Mouse (Mus musculus) MEL (cell line): ENCODE data around the gene Arap1. TPM values are rescaled to one million over a fixed set of nuclear protein-coding genes. Genes with fewer than 3 reads are reported as not detected.
A peak's percentile ranks its signal among the peaks of the same experiment; 100 is the strongest.

ENCODE experiments used
- DNase-seq: peaks from one replicate; pipeline ENCODE4 v3.0.0; 2011; ENCODE audit warnings: low read depth, low spot score
- H3K27ac ChIP-seq: 2 replicates; pipeline ENCODE4 v1.5.1; 2012; ENCODE audit warnings: low read depth, mild to moderate bottlenecking, control low read depth, low read length, moderate library complexity; ENCODE audit not compliant: control insufficient read depth
- H3K27me3 ChIP-seq, 2 experiments: fragments of 150-350 bp in 1 of 2; sonication (generic) in 1 of 2; 2 replicates each; pipeline ENCODE4 v1.6.1; 2012; ENCODE audit warnings: low read length in 2 of 2, mild to moderate bottlenecking in 2 of 2, improper control_type of control experiment in 1 of 2, moderate library complexity in 1 of 2; ENCODE audit not compliant: insufficient read depth in 2 of 2, control insufficient read depth in 1 of 2
- H3K36me3 ChIP-seq, 2 experiments: 2 replicates each; pipeline ENCODE4 v1.6.1; 2012 to 2014; ENCODE audit warnings: low read length in 2 of 2, improper control_type of control experiment in 1 of 2, inconsistent platforms in 1 of 2, mild to moderate bottlenecking in 1 of 2; ENCODE audit not compliant: insufficient read depth in 2 of 2, control insufficient read depth in 1 of 2
- H3K4me1 ChIP-seq, 2 experiments: fragments of 150-350 bp in 1 of 2; sonication (generic) in 1 of 2; 2 replicates each; pipeline ENCODE4 v1.6.1; 2012; ENCODE audit warnings: low read length in 2 of 2, improper control_type of control experiment in 1 of 2, mild to moderate bottlenecking in 1 of 2; ENCODE audit not compliant: insufficient read depth in 2 of 2, control insufficient read depth in 1 of 2
- H3K4me3 ChIP-seq, 2 experiments: fragments of 150-350 bp in 1 of 2; sonication (generic) in 1 of 2; 2 replicates each; pipeline ENCODE4 v1.5.1; 2012; ENCODE audit warnings: low read depth in 2 of 2, low read length in 2 of 2, mild to moderate bottlenecking in 2 of 2, moderate library complexity in 2 of 2, control low read depth in 1 of 2, improper control_type of control experiment in 1 of 2; ENCODE audit not compliant: control insufficient read depth in 1 of 2, insufficient read depth in 1 of 2
- H3K79me2 ChIP-seq: 2 replicates; pipeline ENCODE4 v1.6.1; 2012; ENCODE audit warnings: mild to moderate bottlenecking, low read length, moderate library complexity; ENCODE audit not compliant: control insufficient read depth, poor library complexity, insufficient read depth
- H3K9ac ChIP-seq: 2 replicates; pipeline ENCODE4 v1.6.1; 2012; ENCODE audit warnings: low read depth, mild to moderate bottlenecking, control low read depth, low read length, moderate library complexity; ENCODE audit not compliant: control insufficient read depth, poor library complexity, severe bottlenecking
- H3K9me3 ChIP-seq: fragments of 150-350 bp; sonication (generic); replicated peaks from 2 replicates; pipeline ENCODE4 v1.6.1; 2012; ENCODE audit warnings: mild to moderate bottlenecking, low read length, improper control_type of control experiment, moderate library complexity; ENCODE audit not compliant: insufficient read depth
- BHLHE40 ChIP-seq: IDR thresholded peaks from 2 replicates; pipeline ENCODE4 v1.6.1; 2012; ENCODE audit warnings: low read depth, mild to moderate bottlenecking, inconsistent platforms, low read length, improper control_type of control experiment, borderline replicate concordance
- CTCF ChIP-seq, 3 experiments: IDR thresholded peaks in 2 of 3; conservative IDR thresholded peaks in 1 of 3; 2 replicates each; pipeline ENCODE4 v1.5.1; 2011 to 2012; ENCODE audit warnings: low read length in 3 of 3, low read depth in 2 of 3, mild to moderate bottlenecking in 2 of 3, improper control_type of control experiment in 1 of 3, inconsistent platforms in 1 of 3, mixed read lengths in 1 of 3, moderate library complexity in 1 of 3; ENCODE audit not compliant: control insufficient read depth in 1 of 3, insufficient read depth in 1 of 3, poor library complexity in 1 of 3, severe bottlenecking in 1 of 3
- EP300 ChIP-seq, 2 experiments: IDR thresholded peaks; 2 replicates each; pipeline ENCODE4 v1.6.1; 2011; ENCODE audit warnings: improper control_type of control experiment in 2 of 2, low read length in 2 of 2, low read depth in 1 of 2, mild to moderate bottlenecking in 1 of 2
- ETS1 ChIP-seq: IDR thresholded peaks from 2 replicates; pipeline ENCODE4 v1.6.1; 2012; ENCODE audit warnings: low read depth, mild to moderate bottlenecking, inconsistent platforms, low read length, improper control_type of control experiment, moderate library complexity
- GATA1 ChIP-seq: IDR thresholded peaks from 2 replicates; pipeline ENCODE4 v1.6.1; 2011; ENCODE audit warnings: low read depth, low read length, improper control_type of control experiment
- JUND ChIP-seq: IDR thresholded peaks from 2 replicates; pipeline ENCODE4 v1.6.1; 2011; ENCODE audit warnings: low read depth, mild to moderate bottlenecking, improper control_type of control experiment, low read length
- KAT2A ChIP-seq: conservative IDR thresholded peaks from 2 replicates; pipeline ENCODE4 v1.6.1; 2012; ENCODE audit warnings: low read depth, low read length, improper control_type of control experiment, inconsistent platforms
- MAX ChIP-seq: IDR thresholded peaks from 2 replicates; pipeline ENCODE4 v1.6.1; 2011; ENCODE audit warnings: low read length, improper control_type of control experiment
- MAZ ChIP-seq: IDR thresholded peaks from 2 replicates; pipeline ENCODE4 v1.6.1; 2012; ENCODE audit warnings: low read depth, mild to moderate bottlenecking, inconsistent platforms, low read length, improper control_type of control experiment
- MYB ChIP-seq: IDR thresholded peaks from 2 replicates; pipeline ENCODE4 v1.6.1; 2011; ENCODE audit warnings: mild to moderate bottlenecking, low read depth, low read length, improper control_type of control experiment
- MYC ChIP-seq: IDR thresholded peaks from 2 replicates; pipeline ENCODE4 v1.6.1; 2011; ENCODE audit warnings: low read depth, mild to moderate bottlenecking, low read length, improper control_type of control experiment, moderate library complexity
- NELFE ChIP-seq: IDR thresholded peaks from 2 replicates; pipeline ENCODE4 v1.6.1; 2011; ENCODE audit warnings: low read depth, low read length, improper control_type of control experiment
- NRF1 ChIP-seq: IDR thresholded peaks from 2 replicates; pipeline ENCODE4 v1.6.1; 2014; ENCODE audit warnings: low read depth, mild to moderate bottlenecking, inconsistent platforms, low read length, improper control_type of control experiment, moderate library complexity; ENCODE audit not compliant: poor library complexity, insufficient read depth, severe bottlenecking
- POLR2AphosphoS5 ChIP-seq: IDR thresholded peaks from 2 replicates; pipeline ENCODE4 v1.6.1; 2012; ENCODE audit warnings: low read depth, borderline replicate concordance, mild to moderate bottlenecking, inconsistent platforms, low read length, moderate library complexity, mixed read lengths
- RAD21 ChIP-seq: IDR thresholded peaks from 2 replicates; pipeline ENCODE4 v1.6.1; 2011; ENCODE audit warnings: mild to moderate bottlenecking, low read depth, low read length, improper control_type of control experiment
- RCOR1 ChIP-seq: IDR thresholded peaks from 2 replicates; pipeline ENCODE4 v1.6.1; 2012; ENCODE audit warnings: low read depth, mild to moderate bottlenecking, inconsistent platforms, low read length, improper control_type of control experiment
- SIN3A ChIP-seq: IDR thresholded peaks from 2 replicates; pipeline ENCODE4 v1.6.1; 2012; ENCODE audit warnings: low read length, improper control_type of control experiment, inconsistent platforms
- SMC3 ChIP-seq: IDR thresholded peaks from 2 replicates; pipeline ENCODE4 v1.6.1; 2011; ENCODE audit warnings: low read depth, low read length, improper control_type of control experiment
- TCF12 ChIP-seq: IDR thresholded peaks from 2 replicates; pipeline ENCODE4 v1.6.1; 2014; ENCODE audit warnings: low read depth, mild to moderate bottlenecking, inconsistent platforms, low read length, improper control_type of control experiment, moderate library complexity
- USF1 ChIP-seq: IDR thresholded peaks from 2 replicates; pipeline ENCODE4 v1.6.1; 2014; ENCODE audit warnings: low read depth, mild to moderate bottlenecking, inconsistent platforms, low read length, improper control_type of control experiment, moderate library complexity
- USF2 ChIP-seq, 2 experiments: IDR thresholded peaks; 2 replicates each; pipeline ENCODE4 v1.6.1; 2011 to 2012; ENCODE audit warnings: improper control_type of control experiment in 2 of 2, low read length in 2 of 2, borderline replicate concordance in 1 of 2, inconsistent platforms in 1 of 2, low read depth in 1 of 2, mild to moderate bottlenecking in 1 of 2; ENCODE audit not compliant: insufficient read depth in 1 of 2
- ZC3H11A ChIP-seq: IDR thresholded peaks from 2 replicates; pipeline ENCODE4 v1.6.1; 2012; ENCODE audit warnings: low read depth, mild to moderate bottlenecking, inconsistent platforms, low read length, improper control_type of control experiment
- ZMIZ1 ChIP-seq: IDR thresholded peaks from 2 replicates; pipeline ENCODE4 v1.6.1; 2012; ENCODE audit warnings: low read depth, mild to moderate bottlenecking, inconsistent platforms, low read length, improper control_type of control experiment, moderate library complexity
- ZNF384 ChIP-seq: IDR thresholded peaks from 2 replicates; pipeline ENCODE4 v1.6.1; 2012; ENCODE audit warnings: low read depth, mild to moderate bottlenecking, inconsistent platforms, low read length, improper control_type of control experiment
- polyA plus RNA-seq, 2 experiments: library from polyadenylated mRNA; stranded (reverse) in 1 of 2; unstranded in 1 of 2; fragments of >175 nt in 1 of 2; fragments of >200 nt in 1 of 2; gene quantifications; 2 replicates each; pipeline versions ENCODE4 v1.2.1 to v1.2.4; 2012; ENCODE audit warnings: low replicate concordance in 2 of 2, low read depth in 1 of 2; ENCODE audit not compliant: insufficient read length in 2 of 2, insufficient read depth in 1 of 2, missing spikeins in 1 of 2
- total RNA-seq: library from RNA; depleted of rRNA; stranded (reverse); fragments of 300-350 nt; gene quantifications from 2 replicates; pipeline ENCODE4 v1.2.3, GENCODE M21; 2012

Gene Arap1
- total and polyA plus RNA-seq, 3 experiments = 13.6 to 27.1 TPM; not detected in 1

DNA sequence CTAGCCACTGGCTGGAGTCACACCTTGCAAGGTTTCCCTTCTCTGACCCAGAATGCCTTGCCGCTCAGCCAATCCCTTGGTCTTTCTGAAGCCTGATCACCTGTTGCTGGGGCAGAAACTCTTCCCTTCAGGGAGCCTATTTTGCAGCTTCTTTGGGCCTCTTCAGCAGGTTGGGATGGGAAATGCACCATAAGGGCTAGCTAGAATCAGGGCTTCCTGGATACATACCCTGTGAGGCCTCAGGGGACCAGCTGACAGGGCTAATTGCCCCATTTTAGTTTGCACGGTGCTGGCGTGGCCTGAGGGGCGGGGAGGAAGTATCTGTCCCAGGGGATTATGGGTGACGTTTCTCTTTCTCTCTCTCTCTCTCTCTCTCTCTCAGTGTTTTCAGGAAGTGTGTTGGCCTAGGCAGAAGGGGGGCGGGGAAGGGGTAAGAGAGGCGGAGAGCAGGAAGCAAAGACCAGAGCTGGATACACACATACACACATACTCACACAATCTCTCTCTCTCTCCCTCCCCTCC, 29.9 kb downstream of the Arap1 start (continued):
- TF ChIP-seq MAX (peak; percentile 47; the same call in 1 of the 2 replicates), NELFE (peak; percentile 35; the same call in 1 of the 2 replicates), USF1 (peak; percentile 31; the same call in 1 of the 2 replicates), GATA1 (no peak), ZC3H11A (no peak), JUND (peak; percentile 99), SIN3A (peak; percentile 87), MAZ (peak; percentile 78), ZNF384 (no peak), EP300 (IDR thresholded peaks at IDR 0.05; ENCODE audit: low read depth in 1 of 2, low read length in 2 of 2) (peak; percentile 46 to 56; a peak in 3 of 4 replicates), MYB (0 out of 2 replicates have a peak, but pooled peaks have one; percentile 35), USF2 (IDR thresholded peaks at IDR 0.05; ENCODE audit: borderline replicate concordance in 1 of 2, insufficient read depth in 1 of 2, low read depth in 1 of 2, low read length in 2 of 2) (no peak), KAT2A (peak; percentile 52; the same call in 1 of the 2 replicates), RCOR1 (no peak), BHLHE40 (peak; percentile 39; the same call in 1 of the 2 replicates), CTCF (IDR thresholded peaks at IDR 0.05 in 2 of 3, conservative IDR thresholded peaks at IDR 0.05 in 1 of 3; ENCODE audit: control insufficient read depth in 1 of 3, insufficient read depth in 1 of 3, low read depth in 2 of 3, low read length in 3 of 3, poor library complexity in 1 of 3, severe bottlenecking in 1 of 3) (no peak), TCF12 (peak; percentile 32; the same call in 1 of the 2 replicates), RAD21 (no peak), ETS1 (peak; percentile 86), NRF1 (peak; percentile 9; the same call in 1 of the 2 replicates), SMC3 (peak; percentile 27)
- TF ChIP-seq, all 39 proteins: peak for 23

GRCm38 (mm10) chr7:101378285-101378684, 30.4 kb downstream of the Arap1 start:
- Histone ChIP-seq H3K9me3 (no peaks in the 10 kb centered on the region), H3K4me3 (peak overlapping the region; percentile 56 to 62), H3K27ac (peak overlapping the region; percentile 50), H3K9ac (peak overlapping the region; percentile 75), H3K4me1 (peaks cover 2 to 4% of the 10 kb centered on the region in 2 experiments; a peak in 3 of 4 replicates), H3K36me3 (peaks cover 0 to 6% of the 10 kb centered on the region in 2 experiments; a peak in 2 of 4 replicates), H3K79me2 (no peaks in the 10 kb centered on the region), H3K27me3 (no peaks in the 10 kb centered on the region)
- TF ChIP-seq ETS1 = no peak
- TF ChIP-seq MYB = no peak
- TF ChIP-seq MYC = no peak
- no peak for TF ChIP-seq RAD21
- no peak for TF ChIP-seq ZMIZ1
- TF ChIP-seq POLR2AphosphoS5 = no peak
- no peak for TF ChIP-seq JUND
- no peak for DNase-seq
